Mouse (Mus musculus) left cerebral cortex, postnatal 36 days (tissue): ENCODE data around the gene Ms4a18. TPM values are rescaled to one million over a fixed set of nuclear protein-coding genes. Genes with fewer than 3 reads are reported as not detected.
A peak's percentile ranks its signal among the peaks of the same experiment; 100 is the strongest.

Experiments
- DNase-seq, 2 experiments: peaks; one replicate each; pipeline ENCODE4 v3.0.0; 2021 to 2022; ENCODE audit warnings: low spot score in 2 of 2, mixed read lengths in 1 of 2
- intact Hi-C: fragments of 180-260 bp; cut with DNase I; formaldehyde crosslinking; loops from one replicate; pipeline ENCODE4 v1.15.1; 2025
- total RNA-seq, 2 experiments: library from RNA; stranded (reverse); gene quantifications; 2 replicates each; pipeline ENCODE4 v1.2.3; 2021

The Ms4a18 gene
- total RNA-seq, 2 experiments from 2014 or later, result not detected

DNA sequence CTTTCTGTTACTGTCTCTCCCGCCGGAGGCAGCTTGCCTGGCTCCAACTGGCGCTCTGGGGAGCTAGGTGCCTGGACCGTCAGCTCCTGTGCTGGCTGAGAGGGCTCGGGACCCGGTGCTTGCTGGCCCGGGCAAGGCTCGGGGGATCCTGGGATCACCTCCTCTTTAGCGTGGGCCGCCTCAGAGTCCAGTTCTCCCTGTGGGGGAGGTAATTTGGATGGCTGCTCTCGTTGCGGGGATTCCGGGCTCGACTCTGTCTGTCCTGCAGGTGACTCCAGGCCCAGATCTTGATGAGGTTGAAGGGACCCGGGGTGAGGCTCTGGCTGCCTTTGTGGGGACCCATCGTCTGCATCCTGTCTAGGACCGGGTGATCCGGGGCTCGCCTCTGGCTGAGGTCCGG lies 69.4 kb downstream of the Ms4a18 start:
- DNase-seq, result peak; percentile 11 to 18
- intact Hi-C loops, result loop anchor here (2.0 kb wide), 1 partner anchor 54 kb away; the partner anchor contains the start of gene Prpf19

DNA sequence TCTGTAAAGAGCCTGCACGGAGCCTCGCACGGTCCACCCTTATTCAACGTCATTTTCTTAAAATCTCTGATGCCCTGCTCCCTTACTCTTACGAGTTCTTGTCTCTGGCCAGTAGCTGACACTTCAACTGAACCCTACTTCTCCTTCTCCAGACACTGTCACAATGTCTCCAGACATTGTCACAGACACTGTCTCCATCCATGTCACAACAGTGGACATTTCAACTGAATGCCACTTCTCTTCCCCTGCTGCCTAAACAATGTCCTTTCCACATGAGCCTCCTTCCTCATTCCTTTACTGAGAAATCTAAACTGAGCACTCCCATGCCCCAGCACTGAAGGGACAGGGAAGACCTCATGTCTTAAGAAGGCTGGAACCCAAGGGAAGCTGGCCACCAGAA lies 70.6 kb downstream of the Ms4a18 start:
- intact Hi-C loops, result no loop called here
- no peak for DNase-seq

Other genes starting within 250 kb of the Ms4a18 start
- 1 to 10 TPM; 2.9 to 3.1 TPM for gene Cd6, start 188.0 kb downstream of the Ms4a18 start, total RNA-seq
- 1 to 10 TPM in 1 of 2 experiments, under 1 TPM in 1; 0.86 to 1.7 TPM for gene Slc15a3, start 178.3 kb downstream of the Ms4a18 start, total RNA-seq
- gene Tmem132a, start 148.1 kb downstream of the Ms4a18 start, total RNA-seq, result 100 to 1,000 TPM; 277 to 369 TPM
- 10 to 100 TPM; 40.0 to 49.9 TPM for gene Tmem109, start 136.0 kb downstream of the Ms4a18 start, total RNA-seq
- 100 to 1,000 TPM; 207 to 213 TPM for gene Prpf19, start 122.8 kb downstream of the Ms4a18 start, total RNA-seq
- not detected for gene Zp1, start 97.4 kb downstream of the Ms4a18 start, total RNA-seq
- under 1 TPM in 1 of 2 experiments, not detected in 1; 0.20 TPM for gene Ptgdr2, start 80.9 kb downstream of the Ms4a18 start, total RNA-seq
- 1 to 10 TPM; 8.2 to 9.1 TPM for gene Ccdc86, start 68.8 kb downstream of the Ms4a18 start, total RNA-seq
- gene Ms4a10, start 43.4 kb downstream of the Ms4a18 start, total RNA-seq, result not detected
- under 1 TPM in 1 of 2 experiments, not detected in 1; 0.39 TPM for gene Ms4a15, start 24.8 kb downstream of the Ms4a18 start, total RNA-seq
- gene Ms4a8a, start 63.1 kb upstream of the Ms4a18 start, total RNA-seq, result not detected
- not detected for gene 1700017D01Rik, start 112.8 kb upstream of the Ms4a18 start, total RNA-seq
- not detected for gene 1700025F22Rik, start 147.3 kb upstream of the Ms4a18 start, total RNA-seq
- gene Ms4a13, start 178.7 kb upstream of the Ms4a18 start, total RNA-seq, result not detected
- gene Ms4a12, start 214.4 kb upstream of the Ms4a18 start, total RNA-seq, result not detected
- gene Ms4a1, start 248.2 kb upstream of the Ms4a18 start, total RNA-seq, result not detected